Mouse (Mus musculus) brain, embryonic 14.5 days (tissue): ENCODE measurements around the gene Brox. TPM values are rescaled to one million over a fixed set of nuclear protein-coding genes. Genes with fewer than 3 reads are reported as not detected.
"Not testable (repeated sequence)": the region's sequence is repeated elsewhere in the genome, so short reads cannot be mapped to it uniquely, and the experiment has no call there.

ENCODE experiments used
- DNase-seq: peaks from one replicate; pipeline ENCODE4 v3.0.0-alpha.2; 2011; ENCODE audit warnings: low read depth
- CTCF ChIP-seq: fragments of 200-500 bp; IDR thresholded peaks from 2 replicates; pipeline ENCODE4 v1.5.1; 2012; ENCODE audit warnings: inconsistent platforms, mild to moderate bottlenecking, moderate library complexity, borderline replicate concordance; ENCODE audit not compliant: insufficient read depth, insufficient read length; ENCODE audit errors: extremely low read depth
- POLR2A ChIP-seq: fragments of 200-500 bp; IDR thresholded peaks from 2 replicates; pipeline ENCODE4 v1.6.1; 2012; ENCODE audit warnings: mild to moderate bottlenecking, inconsistent platforms, borderline replicate concordance; ENCODE audit not compliant: poor library complexity, insufficient read depth, insufficient read length, severe bottlenecking; ENCODE audit errors: extremely low read depth
- polyA plus RNA-seq: library from polyadenylated mRNA; depleted of rRNA; stranded (reverse); fragments of >200 nt; gene quantifications from 2 replicates; pipeline ENCODE4 v1.2.3, GENCODE M21; 2012; rRNA removed

The Brox gene
- 75.5 and 82.1 TPM in 2 replicates for polyA plus RNA-seq

DNA sequence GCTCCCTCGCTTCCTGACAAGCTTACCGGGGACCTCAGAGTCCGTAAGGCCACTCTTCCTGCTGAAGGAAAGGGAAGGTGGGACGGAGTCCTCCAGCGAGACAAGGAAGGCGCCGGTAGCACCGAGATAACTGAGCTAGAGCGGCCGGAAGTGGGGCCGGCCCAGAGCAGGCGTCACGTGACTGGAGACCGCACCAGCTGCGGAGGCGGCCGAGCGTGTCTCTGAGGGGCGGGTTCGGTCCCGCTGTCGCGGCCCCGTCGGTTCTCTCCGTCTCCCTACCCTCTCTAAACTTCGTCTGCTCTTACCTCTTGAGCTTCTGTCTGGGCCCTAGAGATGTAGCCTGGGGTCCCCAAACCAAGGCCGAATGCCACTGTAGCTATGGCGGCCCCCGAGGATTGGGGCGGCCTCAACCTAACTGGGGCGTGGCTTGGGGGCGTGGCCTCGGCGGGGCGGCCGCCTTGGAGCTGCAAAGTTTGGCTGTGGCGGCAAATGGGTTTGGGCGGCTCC, at the start of gene Brox:
Gene Brox (minus strand): TSS at position 393 of the 507 bp plus-strand sequence.
- TF ChIP-seq POLR2A, result peak; percentile 67; the same call in 1 of the 2 replicates
- no peak for TF ChIP-seq CTCF
- DNase-seq, result peak; percentile 97

DNA sequence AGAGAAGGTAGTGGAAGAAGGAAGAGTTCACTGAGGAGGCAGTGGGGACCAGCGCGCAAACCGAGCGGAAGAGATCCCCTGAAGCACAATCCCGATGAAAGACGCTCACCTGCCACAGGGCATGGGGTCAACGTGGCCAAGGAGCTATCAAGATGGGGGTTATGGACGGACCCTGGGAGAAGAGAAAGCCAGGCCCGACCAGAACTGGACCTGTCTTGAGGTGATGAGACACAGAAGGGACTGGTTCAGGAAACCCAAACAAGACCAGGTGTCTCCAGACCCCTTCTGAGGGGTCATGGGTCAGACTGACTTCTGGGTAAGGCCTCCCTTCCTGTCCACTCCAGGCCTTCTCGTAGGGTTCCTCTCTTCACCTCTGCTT, 48.7 kb upstream of the Brox start:
- DNase-seq, result no peak
- no peak for TF ChIP-seq CTCF
- no peak for TF ChIP-seq POLR2A

DNA sequence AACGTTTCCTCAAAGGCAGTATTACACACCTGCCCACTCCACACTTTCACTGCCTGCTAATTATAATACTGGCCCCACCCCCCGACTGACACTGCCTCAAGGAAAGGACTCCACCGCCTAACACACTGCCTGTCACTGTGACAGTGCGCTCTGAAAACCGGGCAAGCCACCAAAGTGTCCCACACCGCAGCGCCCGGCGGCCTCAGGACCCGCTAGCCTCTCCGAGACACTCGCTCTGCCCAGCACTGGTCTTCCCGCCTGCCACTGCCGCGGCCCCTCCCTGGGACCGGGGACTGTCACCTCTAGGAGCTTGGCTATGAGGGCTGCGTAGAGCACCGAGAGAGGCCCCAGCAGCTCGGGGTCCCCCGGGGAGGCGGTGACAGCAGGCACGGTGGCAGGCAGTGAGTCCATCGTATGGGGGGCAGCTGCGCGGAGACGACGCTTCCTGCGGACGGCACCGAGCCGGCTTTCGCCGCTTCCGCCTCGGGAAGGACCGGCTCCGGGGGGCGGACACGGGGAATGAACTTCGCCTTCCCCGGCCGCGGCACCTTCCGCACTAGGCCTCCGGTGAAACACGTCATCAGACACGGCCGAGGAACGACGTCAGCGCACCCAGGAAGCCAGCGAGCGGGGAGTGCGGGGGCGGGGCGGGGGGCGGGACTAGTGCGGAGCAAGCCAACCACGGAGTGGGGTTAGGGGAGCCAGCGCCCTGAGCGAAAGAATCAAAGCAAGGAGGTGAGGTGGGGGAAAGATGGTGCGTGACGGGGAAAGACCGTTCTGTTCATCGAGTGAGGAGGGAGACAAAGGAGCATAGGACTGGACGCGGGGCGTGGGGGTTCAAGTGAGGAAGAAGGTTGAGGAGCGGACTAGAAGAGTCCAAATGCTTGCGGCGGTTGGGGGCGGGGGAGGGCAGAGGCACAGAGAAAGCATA, 48.1 kb upstream of the Brox start:
- DNase-seq, result peak; percentile 98
- TF ChIP-seq POLR2A (peak; percentile 54; the same call in 1 of the 2 replicates), CTCF (no peak)

DNA sequence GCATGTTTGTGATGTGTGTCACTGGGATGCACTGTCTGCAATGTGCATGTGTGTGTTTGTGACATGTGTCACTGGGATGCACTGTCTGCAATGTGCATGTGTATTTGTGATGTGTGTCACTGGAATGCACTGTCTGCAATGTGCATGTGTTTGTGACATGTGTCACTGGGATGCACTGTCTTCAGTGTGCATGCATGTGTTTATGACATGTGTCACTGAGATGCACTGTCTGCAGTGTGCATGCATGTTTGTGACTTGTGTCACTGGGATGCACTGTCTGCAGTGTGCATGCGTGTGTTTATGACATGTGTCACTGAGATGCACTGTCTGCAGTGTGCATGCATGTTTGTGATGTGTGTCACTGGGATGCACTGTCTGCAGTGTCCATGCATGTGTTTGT, 45.8 kb upstream of the Brox start:
- DNase-seq, result not testable (repeated sequence)

DNA sequence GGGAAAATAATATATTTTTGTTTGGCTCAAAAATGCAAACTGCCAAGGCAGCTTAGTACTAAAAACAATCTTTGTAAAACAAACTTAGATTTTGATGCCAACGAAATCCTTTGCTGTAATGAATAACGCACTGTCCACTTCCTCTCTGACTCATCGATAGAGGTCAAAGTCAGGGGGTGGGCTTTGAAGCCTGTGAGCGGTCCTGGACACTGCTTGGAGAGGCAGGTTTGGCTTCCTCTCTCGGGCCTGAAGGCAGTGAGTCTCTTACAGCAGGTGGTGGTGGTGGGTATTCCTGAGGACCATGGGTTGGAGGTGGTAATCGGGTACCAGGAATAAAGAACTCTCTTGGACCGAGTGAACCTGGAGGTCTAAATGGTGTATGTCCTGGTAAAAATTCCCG, 30.1 kb upstream of the Brox start:
- TF ChIP-seq CTCF, result no peak
- no peak for TF ChIP-seq POLR2A
- DNase-seq, result no peak

DNA sequence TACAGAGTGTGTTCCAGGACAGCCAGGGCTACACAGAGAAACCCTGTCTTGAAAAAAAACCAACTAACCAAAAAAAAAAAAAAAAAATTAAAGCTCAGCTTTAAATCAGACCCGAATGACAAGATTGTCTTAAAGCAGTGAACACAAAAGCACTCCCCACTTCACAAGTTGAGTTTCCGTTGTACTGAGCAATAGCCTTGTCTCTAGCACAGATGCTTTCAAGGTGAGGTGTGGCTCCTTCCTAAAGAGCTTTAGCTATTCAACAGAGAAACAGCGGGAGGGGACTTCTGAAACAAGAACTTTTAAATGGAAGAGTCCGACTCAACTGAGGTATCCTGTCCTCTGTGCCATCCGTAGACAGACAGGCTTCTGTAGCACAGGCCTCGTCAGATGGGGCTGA, 27.4 kb upstream of the Brox start:
- no peak for TF ChIP-seq POLR2A
- TF ChIP-seq CTCF, result no peak
- DNase-seq, result no peak

DNA sequence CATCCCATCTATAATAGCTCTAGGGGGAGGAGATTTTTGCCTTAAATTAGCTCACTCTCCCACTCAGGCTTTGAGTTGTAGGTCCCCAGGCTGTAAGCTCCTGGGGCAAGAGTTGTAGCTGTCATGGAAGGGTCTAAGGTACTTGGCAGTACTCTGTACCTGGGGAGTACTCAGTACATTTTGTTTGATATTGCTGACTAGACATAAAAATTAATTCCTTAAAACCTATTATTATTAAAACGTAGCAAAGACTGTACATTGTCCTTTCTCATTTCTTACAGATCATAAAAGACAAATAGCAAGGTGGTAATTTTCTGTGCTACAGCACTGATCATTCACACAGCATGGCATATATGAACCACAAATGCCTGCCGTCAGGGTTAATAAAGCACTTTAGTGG, 26.9 kb upstream of the Brox start:
- no peak for DNase-seq
- no peak for TF ChIP-seq POLR2A
- TF ChIP-seq CTCF, result no peak

DNA sequence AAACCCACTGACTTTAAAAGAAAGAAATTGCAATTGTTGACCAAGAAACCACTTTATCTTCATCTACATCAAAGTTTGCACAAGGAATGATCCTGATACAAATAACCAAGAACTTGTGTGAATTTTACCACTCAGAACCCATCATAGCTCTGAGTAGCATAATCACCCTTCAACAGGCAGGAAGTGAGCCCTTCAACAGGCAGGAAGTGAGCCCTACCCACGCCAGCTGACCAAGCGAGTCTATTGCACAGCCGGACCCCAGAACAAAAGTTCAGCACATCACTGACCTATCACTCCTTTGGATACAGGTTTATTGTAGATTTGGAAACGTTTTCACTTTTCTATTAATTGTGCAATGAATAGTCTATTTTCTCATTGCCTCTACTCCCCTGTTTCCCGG, 25.4 kb upstream of the Brox start:
- not testable (repeated sequence) for DNase-seq

GRCm38 (mm10) chr1:183320708-183321107, 23.6 kb upstream of the Brox start:
- no peak for DNase-seq

GRCm38 (mm10) chr1:183315783-183316182, 18.7 kb upstream of the Brox start:
- TF ChIP-seq CTCF (no peak), POLR2A (no peak)
- DNase-seq, result peak; percentile 2

More at GRCm38 (mm10) chr1:183320708-183321107, 23.6 kb upstream of the Brox start:
- no peak for TF ChIP-seq CTCF
- TF ChIP-seq POLR2A, result no peak

DNA sequence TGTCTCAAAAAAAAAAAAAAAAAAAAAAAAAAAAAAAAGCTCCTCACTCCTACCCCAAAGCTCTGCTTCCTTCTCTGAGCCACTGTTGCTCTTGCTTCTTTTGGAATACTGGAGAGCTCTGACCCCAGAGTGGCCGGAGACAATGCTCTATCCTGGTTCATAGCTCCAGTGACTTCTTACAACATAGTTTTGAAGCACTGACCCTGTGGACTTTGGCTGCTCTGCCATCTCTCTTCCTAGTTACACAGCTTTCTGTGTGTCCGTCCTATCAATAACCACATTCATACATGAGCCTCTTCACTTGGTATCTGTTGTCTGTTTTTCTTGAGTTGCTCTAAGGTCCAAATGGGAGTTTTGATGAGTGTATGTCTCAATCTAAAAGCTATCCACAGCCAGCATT, 15.0 kb upstream of the Brox start:
- DNase-seq, result no peak
- TF ChIP-seq CTCF, result no peak
- TF ChIP-seq POLR2A, result no peak

DNA sequence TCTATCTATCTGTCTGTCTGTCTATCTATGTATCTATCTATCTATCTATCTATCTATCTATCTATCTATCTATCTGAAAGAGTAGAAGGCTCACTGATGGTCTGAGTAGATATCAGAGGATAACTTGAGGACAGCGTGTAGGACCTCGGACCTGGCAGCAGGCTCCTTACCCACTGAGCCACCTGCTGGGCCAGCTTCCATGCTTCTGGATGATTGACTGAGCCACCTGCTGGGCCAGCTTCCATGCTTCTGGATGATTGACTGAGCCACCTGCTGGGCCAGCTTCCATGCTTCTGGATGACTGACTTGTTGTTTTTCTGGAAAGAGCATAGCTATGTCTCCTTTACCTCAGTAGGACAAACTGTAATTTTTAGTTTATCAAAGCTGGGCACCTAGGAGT, 12.5 kb upstream of the Brox start:
- DNase-seq, result not testable (repeated sequence)
